Mouse (Mus musculus) CH12.LX (cell line): ENCODE measurements around the gene Zbtb20. TPM values are rescaled to one million over a fixed set of nuclear protein-coding genes. Genes with fewer than 3 reads are reported as not detected.

Source experiments
- DNase-seq: peaks from one replicate; pipeline ENCODE4 v3.0.0-alpha.2; 2013; ENCODE audit errors: extremely low read depth
- H3K27ac ChIP-seq: 2 replicates; pipeline ENCODE4 v1.5.1; 2012; ENCODE audit warnings: low read depth, mild to moderate bottlenecking, control low read depth, moderate library complexity; ENCODE audit not compliant: insufficient read depth
- H3K27me3 ChIP-seq: replicated peaks from 2 replicates; pipeline ENCODE3; 2012; ENCODE audit warnings: inconsistent platforms
- H3K36me3 ChIP-seq, 2 experiments: replicated peaks in 1 of 2; 2 replicates each; pipeline versions ENCODE3 to v1.6.1; 2012; ENCODE audit warnings: inconsistent platforms in 1 of 2, low read length in 1 of 2, mild to moderate bottlenecking in 1 of 2, mixed read lengths in 1 of 2, moderate library complexity in 1 of 2; ENCODE audit not compliant: control insufficient read depth in 1 of 2, insufficient read depth in 1 of 2
- H3K4me1 ChIP-seq, 2 experiments: 2 replicates each; pipeline ENCODE4 v1.6.1; 2012; ENCODE audit warnings: inconsistent platforms in 1 of 2, moderate library complexity in 1 of 2; ENCODE audit not compliant: insufficient read depth in 2 of 2, control insufficient read depth in 1 of 2
- H3K4me2 ChIP-seq: 2 replicates; pipeline ENCODE4 v1.6.1; 2012; ENCODE audit warnings: low read depth, mild to moderate bottlenecking, control low read depth; ENCODE audit not compliant: poor library complexity, insufficient read depth, severe bottlenecking
- H3K4me3 ChIP-seq, 3 experiments: fragments of 150-350 bp in 1 of 3; sonication (generic) in 1 of 3; replicated peaks in 1 of 3; 2 replicates each; pipeline versions ENCODE3 to v1.5.1; 2011 to 2012; ENCODE audit warnings: low read depth in 2 of 3, low read length in 2 of 3, mild to moderate bottlenecking in 2 of 3, moderate library complexity in 2 of 3, control low read depth in 1 of 3, improper control_type of control experiment in 1 of 3, inconsistent platforms in 1 of 3, mixed read lengths in 1 of 3; ENCODE audit not compliant: poor library complexity in 1 of 3
- H3K79me2 ChIP-seq: replicated peaks from 2 replicates; pipeline ENCODE4 v1.6.1; 2012; ENCODE audit warnings: mild to moderate bottlenecking, moderate library complexity; ENCODE audit not compliant: control insufficient read depth, poor library complexity, insufficient read depth, severe bottlenecking; ENCODE audit errors: extremely low read depth
- H3K9ac ChIP-seq: 2 replicates; pipeline ENCODE4 v1.6.1; 2012; ENCODE audit warnings: low read depth, mild to moderate bottlenecking, control low read depth, moderate library complexity; ENCODE audit not compliant: insufficient read depth
- H3K9me3 ChIP-seq: replicated peaks from 2 replicates; pipeline ENCODE3; 2012; ENCODE audit warnings: low read length, inconsistent platforms, mixed read lengths
- BHLHE40 ChIP-seq: IDR thresholded peaks from 2 replicates; pipeline ENCODE4 v1.6.1; 2011; ENCODE audit warnings: mild to moderate bottlenecking, low read depth, low read length, improper control_type of control experiment
- CHD1 ChIP-seq: IDR thresholded peaks from 2 replicates; pipeline ENCODE4 v1.6.1; 2012; ENCODE audit warnings: low read depth, low read length, improper control_type of control experiment, inconsistent platforms
- CHD2 ChIP-seq: IDR thresholded peaks from 2 replicates; pipeline ENCODE4 v1.6.1; 2011; ENCODE audit warnings: low read length, improper control_type of control experiment
- CTCF ChIP-seq, 2 experiments: IDR thresholded peaks in 1 of 2; conservative IDR thresholded peaks in 1 of 2; 2 replicates each; pipeline ENCODE4 v1.5.1; 2011 to 2012; ENCODE audit warnings: low read depth in 2 of 2, low read length in 2 of 2, improper control_type of control experiment in 1 of 2, inconsistent platforms in 1 of 2, mild to moderate bottlenecking in 1 of 2, moderate library complexity in 1 of 2
- E2F4 ChIP-seq: IDR thresholded peaks from 2 replicates; pipeline ENCODE4 v1.6.1; 2011; ENCODE audit warnings: low read depth, low read length, improper control_type of control experiment; ENCODE audit not compliant: insufficient replicate concordance
- ELF1 ChIP-seq: IDR thresholded peaks from 2 replicates; pipeline ENCODE4 v1.6.1; 2014; ENCODE audit warnings: low read depth, mild to moderate bottlenecking, inconsistent platforms, low read length, improper control_type of control experiment
- EP300 ChIP-seq: IDR thresholded peaks from 2 replicates; pipeline ENCODE4 v1.6.1; 2011; ENCODE audit warnings: low read length, improper control_type of control experiment
- ETS1 ChIP-seq: conservative IDR thresholded peaks from 2 replicates; pipeline ENCODE4 v1.6.1; 2012; ENCODE audit warnings: low read depth, mild to moderate bottlenecking, inconsistent platforms, low read length, improper control_type of control experiment, moderate library complexity
- GABPA ChIP-seq: IDR thresholded peaks from 2 replicates; pipeline ENCODE4 v1.6.1; 2012; ENCODE audit warnings: low read depth, low read length, improper control_type of control experiment, inconsistent platforms; ENCODE audit not compliant: insufficient replicate concordance
- HCFC1 ChIP-seq: IDR thresholded peaks from 2 replicates; pipeline ENCODE4 v1.6.1; 2012; ENCODE audit warnings: low read depth, mild to moderate bottlenecking, inconsistent platforms, low read length, improper control_type of control experiment
- JUN ChIP-seq: IDR thresholded peaks from 2 replicates; pipeline ENCODE4 v1.6.1; 2011; ENCODE audit warnings: low read depth, mild to moderate bottlenecking, low read length, improper control_type of control experiment, moderate library complexity; ENCODE audit not compliant: insufficient read depth
- JUND ChIP-seq: conservative IDR thresholded peaks from 2 replicates; pipeline ENCODE4 v1.6.1; 2011; ENCODE audit warnings: low read depth, low read length, improper control_type of control experiment
- KAT2A ChIP-seq: IDR thresholded peaks from 2 replicates; pipeline ENCODE4 v1.6.1; 2012; ENCODE audit warnings: low read length, improper control_type of control experiment, inconsistent platforms; ENCODE audit not compliant: insufficient replicate concordance
- MAFK ChIP-seq: IDR thresholded peaks from 2 replicates; pipeline ENCODE4 v1.6.1; 2011; ENCODE audit warnings: low read length, improper control_type of control experiment; ENCODE audit not compliant: insufficient replicate concordance
- MAX ChIP-seq: IDR thresholded peaks from 2 replicates; pipeline ENCODE4 v1.6.1; 2011; ENCODE audit warnings: low read length, improper control_type of control experiment
- MAZ ChIP-seq: IDR thresholded peaks from 2 replicates; pipeline ENCODE4 v1.6.1; 2012; ENCODE audit warnings: low read depth, mild to moderate bottlenecking, inconsistent platforms, low read length, improper control_type of control experiment, moderate library complexity
- MEF2A ChIP-seq: IDR thresholded peaks from 2 replicates; pipeline ENCODE4 v1.6.1; 2014; ENCODE audit warnings: low read depth, mild to moderate bottlenecking, inconsistent platforms, low read length, improper control_type of control experiment, borderline replicate concordance
- MXI1 ChIP-seq: IDR thresholded peaks from 2 replicates; pipeline ENCODE4 v1.6.1; 2011; ENCODE audit warnings: mild to moderate bottlenecking, low read depth, low read length, improper control_type of control experiment
- MYC ChIP-seq: IDR thresholded peaks from 2 replicates; pipeline ENCODE4 v1.6.1; 2011; ENCODE audit warnings: low read depth, mild to moderate bottlenecking, improper control_type of control experiment, low read length
- NRF1 ChIP-seq: IDR thresholded peaks from 2 replicates; pipeline ENCODE4 v1.6.1; 2014; ENCODE audit warnings: low read depth, mild to moderate bottlenecking, inconsistent platforms, low read length, improper control_type of control experiment, moderate library complexity
- PAX5 ChIP-seq: IDR thresholded peaks from 2 replicates; pipeline ENCODE4 v1.6.1; 2012; ENCODE audit warnings: low read length, inconsistent platforms, mixed read lengths
- POLR2A ChIP-seq: IDR thresholded peaks from 2 replicates; pipeline ENCODE4 v1.6.1; 2011; ENCODE audit warnings: low read depth, mild to moderate bottlenecking, improper control_type of control experiment, low read length
- RCOR1 ChIP-seq: conservative IDR thresholded peaks from 2 replicates; pipeline ENCODE4 v1.6.1; 2012; ENCODE audit warnings: low read depth, mild to moderate bottlenecking, inconsistent platforms, low read length, improper control_type of control experiment
- SIN3A ChIP-seq: IDR thresholded peaks from 2 replicates; pipeline ENCODE4 v1.6.1; 2012; ENCODE audit warnings: low read length, improper control_type of control experiment, inconsistent platforms
- SMC3 ChIP-seq: IDR thresholded peaks from 2 replicates; pipeline ENCODE4 v1.6.1; 2011; ENCODE audit warnings: low read depth, low read length, improper control_type of control experiment
- TBP ChIP-seq: conservative IDR thresholded peaks from 2 replicates; pipeline ENCODE4 v1.6.1; 2011; ENCODE audit warnings: low read depth, low read length, improper control_type of control experiment
- TCF12 ChIP-seq: IDR thresholded peaks from 2 replicates; pipeline ENCODE4 v1.6.1; 2014; ENCODE audit warnings: low read depth, mild to moderate bottlenecking, inconsistent platforms, low read length, improper control_type of control experiment
- UBTF ChIP-seq: IDR thresholded peaks from 2 replicates; pipeline ENCODE4 v1.6.1; 2012; ENCODE audit warnings: low read depth, mild to moderate bottlenecking, inconsistent platforms, low read length, improper control_type of control experiment, moderate library complexity
- USF1 ChIP-seq: IDR thresholded peaks from 2 replicates; pipeline ENCODE4 v1.6.1; 2014; ENCODE audit warnings: low read depth, mild to moderate bottlenecking, inconsistent platforms, low read length, improper control_type of control experiment
- USF2 ChIP-seq: conservative IDR thresholded peaks from 2 replicates; pipeline ENCODE4 v1.6.1; 2011; ENCODE audit warnings: low read depth, low read length, improper control_type of control experiment
- ZC3H11A ChIP-seq: IDR thresholded peaks from 2 replicates; pipeline ENCODE4 v1.6.1; 2012; ENCODE audit warnings: low read depth, mild to moderate bottlenecking, inconsistent platforms, low read length, improper control_type of control experiment
- ZKSCAN1 ChIP-seq: IDR thresholded peaks from 2 replicates; pipeline ENCODE4 v1.6.1; 2012; ENCODE audit warnings: low read depth, inconsistent platforms, low read length, improper control_type of control experiment, borderline replicate concordance
- ZMIZ1 ChIP-seq: IDR thresholded peaks from 2 replicates; pipeline ENCODE4 v1.6.1; 2012; ENCODE audit warnings: low read depth, mild to moderate bottlenecking, inconsistent platforms, low read length, improper control_type of control experiment
- ZNF384 ChIP-seq: IDR thresholded peaks from 2 replicates; pipeline ENCODE4 v1.6.1; 2012; ENCODE audit warnings: low read depth, low read length, improper control_type of control experiment, inconsistent platforms
- dilution Hi-C: fragments of 300-500 bp; cut with MboI; formaldehyde crosslinking; loops from 2 replicates; pipeline ENCODE4 v1.14.3; 2020; ENCODE audit warnings: low sequenced_read_pairs; ENCODE audit not compliant: extremely low pct_unique_long_range_greater_than_20kb, extremely low pct_ligation_motif_present
- in situ Hi-C: fragments of 300-500 bp; cut with MboI; formaldehyde crosslinking; loops from 3 replicates; pipeline ENCODE4 v1.14.3; 2019; ENCODE audit warnings: low sequenced_read_pairs, low pct_ligation_motif_present, low pct_unique_long_range_greater_than_20kb, mixed read lengths
- polyA plus RNA-seq: library from polyadenylated mRNA; unstranded; fragments of >175 nt; gene quantifications from 2 replicates; pipeline ENCODE4 v1.2.1, GENCODE M21; 2012; ENCODE audit warnings: low read depth; ENCODE audit not compliant: insufficient read length
- total RNA-seq, 2 experiments: library from RNA; depleted of rRNA; stranded (reverse); fragments of 300-350 nt in 1 of 2; fragments of >200 nt in 1 of 2; gene quantifications; 2 replicates each; pipeline ENCODE4 v1.2.3; 2012 to 2014

Zbtb20 gene
- total and polyA plus RNA-seq, 3 experiments, result 24.9 to 58.0 (median 51.6) TPM

- peak; percentile 42 for TF ChIP-seq HCFC1
Measured at GRCm38 (mm10) chr16:43573181-43573833, 697.6 kb downstream of the Zbtb20 start (continued).

DNA sequence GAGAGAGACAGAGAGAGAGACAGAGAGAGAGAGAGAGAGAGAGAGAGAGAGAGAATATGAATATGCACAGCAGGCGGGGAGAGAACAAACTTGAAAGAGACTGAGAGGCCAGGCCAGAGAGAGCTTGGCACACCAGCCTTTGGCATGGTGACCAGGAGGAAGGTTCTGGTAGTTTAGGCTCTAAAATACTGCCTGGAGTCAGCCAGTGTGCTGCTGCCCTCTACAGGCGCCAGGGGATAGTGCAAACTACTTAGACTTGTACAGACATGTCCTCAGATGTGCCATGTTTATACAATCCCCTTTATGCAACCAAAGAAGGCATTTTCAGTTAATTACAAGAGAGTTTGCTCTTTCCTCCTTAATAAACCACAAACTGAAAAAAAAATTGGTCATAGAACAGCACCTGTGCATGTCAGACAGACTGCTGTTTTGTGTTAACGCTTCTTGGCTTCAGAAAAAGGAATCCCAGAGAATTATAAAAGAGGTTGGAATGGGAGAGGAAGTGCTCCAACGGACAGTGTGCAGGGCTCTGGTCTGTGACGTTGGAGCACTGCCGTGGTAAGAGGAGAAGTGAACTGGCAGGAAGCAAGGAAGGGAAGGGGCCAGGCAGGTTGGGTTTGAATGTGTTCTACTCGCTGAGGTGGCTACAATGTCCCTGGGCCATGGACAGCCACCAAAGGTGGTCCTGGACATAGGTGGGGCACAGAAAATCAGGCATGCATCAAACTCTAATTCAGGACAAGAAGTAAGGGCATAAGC lies 698.5 kb downstream of the Zbtb20 start:
- peaks cover 78 to 90% of the 10 kb centered on the region in 2 experiments for H3K36me3 ChIP-seq
- dilution Hi-C loops (no loop called here), in situ Hi-C loops (no loop called here)
- H3K27ac ChIP-seq, result peak overlapping the region; percentile 96
- H3K27me3 ChIP-seq, result no peaks in the 10 kb centered on the region
- peaks cover 14 to 74% of the 10 kb centered on the region in 2 experiments for H3K4me1 ChIP-seq
- DNase-seq, result peak; percentile 94
- H3K9me3 ChIP-seq, result no peaks in the 10 kb centered on the region
- peaks cover 18% of the 10 kb centered on the region for H3K79me2 ChIP-seq
- H3K4me3 ChIP-seq, result peak overlapping the region in 1 of 3 experiments; percentile 16
- peak overlapping the region; percentile 57 for H3K9ac ChIP-seq
- H3K4me2 ChIP-seq, result peak overlapping the region; percentile 53
- no peak for TF ChIP-seq TBP
- no peak for TF ChIP-seq KAT2A
- TF ChIP-seq POLR2A, result no peak
- TF ChIP-seq USF2, result no peak
- TF ChIP-seq EP300, result no peak; the same call in 1 of the 2 replicates
- TF ChIP-seq SMC3, result peak; percentile 83
- TF ChIP-seq USF1, result no peak
- TF ChIP-seq ZNF384, result peak; percentile 11; the same call in 1 of the 2 replicates
- TF ChIP-seq HCFC1, result peak; percentile 47; the same call in 1 of the 2 replicates
- TF ChIP-seq GABPA, result no peak
- peak; percentile 73; the same call in 1 of the 2 replicates for TF ChIP-seq MYC
- TF ChIP-seq RCOR1, result 0 out of 2 replicates have a peak, but pooled peaks have one; percentile 50
- 0 out of 2 replicates have a peak, but pooled peaks have one; percentile 48 for TF ChIP-seq TCF12
- no peak for TF ChIP-seq UBTF
- no peak for TF ChIP-seq E2F4
- TF ChIP-seq MAZ, result peak; percentile 2; the same call in 1 of the 2 replicates
- no peak; the same call in none of the 2 replicates for TF ChIP-seq MXI1
- TF ChIP-seq ZKSCAN1, result no peak
- TF ChIP-seq BHLHE40, result no peak; the same call in 1 of the 2 replicates
- TF ChIP-seq CHD2, result peak; percentile 39; the same call in 1 of the 2 replicates
- TF ChIP-seq MEF2A, result peak; percentile 71
- no peak for TF ChIP-seq JUN
- no peak for TF ChIP-seq NRF1
- TF ChIP-seq CHD1, result peak; percentile 98
- no peak for TF ChIP-seq ETS1
- no peak for TF ChIP-seq ZMIZ1
- TF ChIP-seq SIN3A, result peak; percentile 46; the same call in 1 of the 2 replicates
- TF ChIP-seq ZC3H11A, result peak; percentile 46
- TF ChIP-seq MAFK, result 0 out of 2 replicates have a peak, but pooled peaks have one; percentile 23
- peak; percentile 55 for TF ChIP-seq MAX
- no peak; the same call in 1 of the 2 replicates for TF ChIP-seq ELF1
- TF ChIP-seq PAX5, result no peak
- TF ChIP-seq JUND, result peak; percentile 47; the same call in 1 of the 2 replicates
- peak; percentile 95 to 96 for TF ChIP-seq CTCF (conservative IDR thresholded peaks at IDR 0.05 in 1 of 2, IDR thresholded peaks at IDR 0.05 in 1 of 2; ENCODE audit: low read depth in 2 of 2, low read length in 2 of 2)
